ENCODE assay signal across 7 mouse cellular contexts in the genomic region with DNA sequence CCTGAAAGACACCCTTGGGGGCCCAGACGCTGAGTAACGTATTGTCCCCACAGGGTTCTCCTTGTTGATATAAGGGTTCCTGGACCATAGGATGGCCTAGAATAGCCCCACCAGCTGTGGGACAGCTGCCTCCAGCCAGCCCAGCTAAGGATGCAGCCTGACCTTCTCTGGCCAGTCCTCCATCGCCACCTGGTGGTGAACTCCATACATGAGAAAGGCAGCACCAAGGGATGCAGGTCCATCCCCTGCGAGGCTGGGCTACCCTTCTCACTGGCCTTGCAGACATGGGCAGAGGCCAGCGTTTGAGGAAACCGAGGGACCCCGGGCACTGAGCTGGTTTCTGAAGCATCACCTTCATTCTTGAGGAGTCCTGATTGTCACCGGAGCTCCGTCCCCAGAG. TPM values are rescaled to one million over a fixed set of nuclear protein-coding genes. Genes with fewer than 3 reads are reported as not detected.
DNase-seq lines count a peak whose midpoint lies in the region; ATAC-seq lines count a peak whose summit lies in the region.

No protein-coding gene starts in this region.

- H3K27ac ChIP-seq in midbrain, embryonic 16.5 days (ENCODE audit: low read length): no peak overlapping the region

- H3K27me3 ChIP-seq in midbrain, embryonic 16.5 days (ENCODE audit: control insufficient read depth, insufficient read depth, low read depth, low read length): no peaks in the 10 kb centered on the region; the same call in 1 of the 2 replicates

- no peak overlapping the region for H3K9ac ChIP-seq in midbrain, embryonic 16.5 days (ENCODE audit: low read depth, low read length)

- peak; percentile 68 for DNase-seq in adrenal gland, adult 8-10 months
- DNase-seq in embryo, embryonic 10.5 days (ENCODE audit: low spot score): peak; percentile 91
- DNase-seq in gastrocnemius, postnatal 36 days: peak; percentile 70 to 81
- DNase-seq in kidney, adult 18-20 months: peak; percentile 88
- DNase-seq in left cerebral cortex, postnatal 4 days: peak; percentile 89
- DNase-seq in spleen, postnatal 14 days (ENCODE audit: low spot score in 2 of 2): peak; percentile 31 to 57

- H3K4me1 ChIP-seq in midbrain, embryonic 16.5 days (ENCODE audit: control insufficient read depth, insufficient read depth, low read length): peaks cover 9% of the 10 kb centered on the region

- H3K9me3 ChIP-seq in midbrain, embryonic 16.5 days (replicated peaks; ENCODE audit: control insufficient read depth, low read length, poor library complexity, severe bottlenecking): no peaks in the 10 kb centered on the region

- 31% methylated on average over 9 of the region's 9 CpGs for WGBS in midbrain, embryonic 16.5 days

- H3K4me3 ChIP-seq in midbrain, embryonic 16.5 days (ENCODE audit: low read depth, low read length): no peak overlapping the region

- H3K36me3 ChIP-seq in midbrain, embryonic 16.5 days (ENCODE audit: control insufficient read depth, insufficient read depth, low read length): no peaks in the 10 kb centered on the region

- peak; percentile 66 for ATAC-seq in midbrain, embryonic 16.5 days

- H3K4me2 ChIP-seq in midbrain, embryonic 16.5 days (ENCODE audit: low read length): peak overlapping the region; percentile 4; the same call in 1 of the 2 replicates

- intact Hi-C loops in gastrocnemius, postnatal 36 days (cut with DNase I): loop anchor here (5.0 kb wide), 3 partner anchors 61 to 361 kb away; no protein-coding TSS in a partner anchor
- intact Hi-C loops in left cerebral cortex, postnatal 4 days (cut with DNase I): loop anchor here (1.0 kb wide), 1 partner anchor 328 kb away; no protein-coding TSS in a partner anchor

RNA-seq across cellular contexts. Expression of gene A530016L24Rik, which starts 15.5 kb away (rescaled TPM):
- 10 to 100 TPM; 15.9 to 41.5 (median 18.6) TPM for total RNA-seq in adrenal gland, adult 8-10 months (2022)
- 1 to 10 TPM; 1.1 to 1.3 TPM for total RNA-seq in gastrocnemius, postnatal 36 days (2021)
- under 1 TPM; 0.74 to 0.95 TPM for total RNA-seq in left cerebral cortex, postnatal 4 days (2021)
- 0.16 and 0.17 TPM in 2 replicates for polyA plus RNA-seq in midbrain, embryonic 16.5 days (2015; fragmentation: Nextera tagmentation; extraction: Ambion mirVana)

RNA-seq across cellular contexts. Expression of gene Tmem179, which starts 42.8 kb away (rescaled TPM):
- total RNA-seq in adrenal gland, adult 8-10 months (2022): 10 to 100 TPM in 2 of 4 experiments, 1 to 10 TPM in 2; 9.5 to 15.5 (median 10.5) TPM
- not detected for total RNA-seq in gastrocnemius, postnatal 36 days (2021)
- total RNA-seq in left cerebral cortex, postnatal 4 days (2021): 10 to 100 TPM; 83.6 to 91.1 TPM
- 96.8 and 100 TPM in 2 replicates for polyA plus RNA-seq in midbrain, embryonic 16.5 days (2015; fragmentation: Nextera tagmentation; extraction: Ambion mirVana)

Comparison
In these comparisons a context has a peak if more than half of its experiments do, and no peak if none do; other contexts are left out.
1. RNA of gene A530016L24Rik, which starts 15.5 kb away (total RNA-seq): 15.9 to 41.5 TPM in adrenal gland, adult 8-10 months; 1.1 to 1.3 TPM in gastrocnemius, postnatal 36 days and 0.74 to 0.95 TPM in left cerebral cortex, postnatal 4 days; every median in the first group is over 4 times any median in the second.
2. RNA of gene Tmem179, which starts 42.8 kb away (total RNA-seq): 83.6 to 91.1 TPM in left cerebral cortex, postnatal 4 days and 9.5 to 15.5 TPM in adrenal gland, adult 8-10 months; not detected in gastrocnemius, postnatal 36 days; every median in the first group is over 10 times any median in the second.
3. Peak in every context shown above with its lines, with median percentiles within 50 percentile points of each other: DNase-seq.